Mouse (Mus musculus) liver, embryonic 11.5 days (tissue): ENCODE data around the gene Lrp6. TPM values are rescaled to one million over a fixed set of nuclear protein-coding genes. Genes with fewer than 3 reads are reported as not detected.

Experiments used
- ATAC-seq: fragments of 200-750 bp; cut with Nextera tagmentation; replicated peaks from 2 replicates; pipeline ENCODE4 v1.8.0; 2017; ENCODE audit warnings: moderate number of reproducible peaks, mild to moderate bottlenecking, moderate TSS enrichment, moderate library complexity; ENCODE audit not compliant: low FRiP score
- DNase-seq: peaks from one replicate; pipeline ENCODE4 v3.0.0-alpha.2; 2017; ENCODE audit warnings: low spot score
- H3K27ac ChIP-seq: fragments of 300-500 bp; sonication (generic); 2 replicates; pipeline ENCODE4 v1.5.1; 2014; ENCODE audit warnings: mild to moderate bottlenecking, low read depth, low read length, control low read depth
- H3K27me3 ChIP-seq: fragments of 300-500 bp; sonication (generic); replicated peaks from 2 replicates; pipeline ENCODE4 v1.6.1; 2014; ENCODE audit warnings: low read length, mixed read lengths; ENCODE audit not compliant: control insufficient read depth, insufficient read depth
- H3K36me3 ChIP-seq: fragments of 300-500 bp; sonication (generic); 2 replicates; pipeline ENCODE4 v1.6.1; 2014; ENCODE audit warnings: mild to moderate bottlenecking, low read length, moderate library complexity, mixed read lengths; ENCODE audit not compliant: control insufficient read depth, insufficient read depth
- H3K4me1 ChIP-seq: fragments of 300-500 bp; sonication (generic); replicated peaks from 2 replicates; pipeline ENCODE4 v1.6.1; 2014; ENCODE audit warnings: low read length, mixed read lengths; ENCODE audit not compliant: control insufficient read depth, insufficient read depth
- H3K4me2 ChIP-seq: fragments of 300-500 bp; sonication (generic); 2 replicates; pipeline ENCODE4 v1.6.1; 2014; ENCODE audit warnings: mild to moderate bottlenecking, control low read depth, moderate library complexity
- H3K4me3 ChIP-seq: fragments of 300-500 bp; sonication (generic); 2 replicates; pipeline ENCODE4 v1.5.1; 2014; ENCODE audit warnings: low read depth, low read length, control low read depth
- H3K9ac ChIP-seq: fragments of 300-500 bp; sonication (generic); 2 replicates; pipeline ENCODE4 v1.6.1; 2014; ENCODE audit warnings: low read depth, low read length, control low read depth
- H3K9me3 ChIP-seq: fragments of 300-500 bp; sonication (generic); 2 replicates; pipeline ENCODE4 v1.6.1; 2016; ENCODE audit warnings: low read length, inconsistent platforms, mixed read lengths; ENCODE audit not compliant: control insufficient read depth
- WGBS: fragments of 180-500 bp; shearing (Covaris S2); extraction: QIAGEN DNeasy Blood & Tissue Kit; methylation state at CpG from one replicate; pipeline ENCODE4 v1.1.7; 2014; 5-methylcytosine and 5-hydroxymethylcytosine counted together
- polyA plus RNA-seq: library from polyadenylated mRNA; unstranded; fragments of >200 nt; fragmentation: Nextera tagmentation; extraction: Ambion mirVana; gene quantifications from 2 replicates; pipeline ENCODE4 v1.2.1, GENCODE M21; 2014

Lrp6 gene
- polyA plus RNA-seq, 1 experiment from 2014 or later = 17.1 TPM

DNA sequence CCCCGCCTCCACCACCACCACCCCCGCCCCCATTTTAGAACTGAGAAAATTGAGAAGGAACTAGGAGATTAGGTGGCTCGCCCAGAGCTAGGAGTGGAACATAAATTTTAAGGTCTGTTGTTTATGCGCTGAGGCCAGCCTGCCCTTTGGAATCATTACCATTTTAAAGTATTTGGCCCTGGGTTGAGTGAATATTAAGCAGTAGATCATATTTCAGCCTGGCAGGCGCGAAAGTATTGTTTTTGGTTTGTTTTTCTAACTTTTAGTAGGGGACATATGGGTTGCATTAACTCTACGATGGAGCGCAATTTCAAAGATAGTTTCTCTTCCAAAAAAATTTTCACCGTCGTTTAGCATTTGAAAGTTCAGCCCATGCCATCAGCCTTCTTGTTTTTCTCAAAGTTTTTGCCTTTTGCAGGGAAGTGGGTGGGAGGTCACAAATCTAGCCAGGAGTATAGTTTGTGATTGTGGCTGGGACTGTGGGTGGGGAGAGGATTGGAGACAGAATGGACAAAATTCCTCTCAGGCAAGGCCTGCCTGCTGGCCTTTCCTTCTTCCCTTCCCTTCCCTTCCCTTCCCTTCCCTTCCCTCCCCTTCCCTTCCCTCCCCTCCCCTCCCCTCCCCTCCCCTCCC lies 35.7 kb upstream of the Lrp6 start:
- Histone ChIP-seq H3K36me3 (no peaks in the 10 kb centered on the region), H3K27ac (no peak overlapping the region), H3K9me3 (no peaks in the 10 kb centered on the region), H3K27me3 (no peaks in the 10 kb centered on the region), H3K4me2 (no peak overlapping the region), H3K9ac (no peak overlapping the region), H3K4me1 (no peaks in the 10 kb centered on the region), H3K4me3 (no peak overlapping the region)
- ATAC-seq = no peak
- no peak for DNase-seq
- WGBS = 52% methylated on average over 10 of the region's 10 CpGs

DNA sequence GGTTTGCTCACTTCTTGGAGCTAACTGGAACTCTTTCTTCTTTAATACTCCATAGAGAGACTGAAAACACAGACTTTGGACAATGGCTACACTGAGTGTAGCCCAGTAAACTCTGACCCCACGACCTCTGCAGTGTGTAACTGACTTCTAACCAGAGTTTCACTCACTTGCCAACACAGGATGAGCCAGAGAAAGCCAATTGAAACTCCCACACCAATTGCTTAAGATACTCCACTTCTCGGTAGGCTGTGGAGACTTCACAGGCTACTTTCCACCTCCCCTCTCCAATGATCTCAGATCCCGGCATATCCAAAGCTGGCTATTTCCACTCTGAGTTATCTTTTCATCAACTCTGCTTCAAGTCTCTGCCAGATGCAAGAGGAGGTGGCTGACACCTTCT lies 35.0 kb upstream of the Lrp6 start:
- no peaks in the 10 kb centered on the region for H3K4me1 ChIP-seq
- H3K9ac ChIP-seq = no peak overlapping the region
- H3K4me3 ChIP-seq = no peak overlapping the region
- DNase-seq (no peak), ATAC-seq (no peak)
- 42% methylated on average over 3 of the region's 3 CpGs for WGBS
- H3K36me3 ChIP-seq = no peaks in the 10 kb centered on the region
- no peak overlapping the region for H3K27ac ChIP-seq
- no peaks in the 10 kb centered on the region for H3K9me3 ChIP-seq
- no peak overlapping the region for H3K4me2 ChIP-seq
- no peaks in the 10 kb centered on the region for H3K27me3 ChIP-seq

- H3K27ac ChIP-seq = no peak overlapping the region
Measured at GRCm38 (mm10) chr6:134601130-134601529, 34.4 kb upstream of the Lrp6 start.

GRCm38 (mm10) chr6:134599239-134599638 lies 32.5 kb upstream of the Lrp6 start:
- Histone ChIP-seq H3K9me3 (no peaks in the 10 kb centered on the region), H3K36me3 (no peaks in the 10 kb centered on the region), H3K4me2 (no peak overlapping the region), H3K27ac (no peak overlapping the region), H3K4me1 (no peaks in the 10 kb centered on the region), H3K4me3 (no peak overlapping the region), H3K27me3 (no peaks in the 10 kb centered on the region), H3K9ac (no peak overlapping the region)
- 76% methylated on average over 1 of the region's 1 CpGs for WGBS
- DNase-seq (no peak), ATAC-seq (no peak)

More at GRCm38 (mm10) chr6:134601130-134601529, 34.4 kb upstream of the Lrp6 start:
- WGBS = 55% methylated on average over 7 of the region's 7 CpGs
- no peaks in the 10 kb centered on the region for H3K27me3 ChIP-seq
- no peak for DNase-seq
- no peak overlapping the region for H3K9ac ChIP-seq
- no peaks in the 10 kb centered on the region for H3K36me3 ChIP-seq
- H3K9me3 ChIP-seq = no peaks in the 10 kb centered on the region
- H3K4me2 ChIP-seq = no peak overlapping the region
- H3K4me3 ChIP-seq = no peak overlapping the region
- no peak for ATAC-seq
- no peaks in the 10 kb centered on the region for H3K4me1 ChIP-seq

- no peak overlapping the region for H3K27ac ChIP-seq
- ATAC-seq (no peak), DNase-seq (no peak)
- WGBS = 75% methylated on average over 6 of the region's 6 CpGs
- no peaks in the 10 kb centered on the region for H3K4me1 ChIP-seq
- no peaks in the 10 kb centered on the region for H3K9me3 ChIP-seq
- H3K36me3 ChIP-seq = no peaks in the 10 kb centered on the region
- H3K9ac ChIP-seq = no peak overlapping the region
- no peaks in the 10 kb centered on the region for H3K27me3 ChIP-seq
- no peak overlapping the region for H3K4me3 ChIP-seq
- no peak overlapping the region for H3K4me2 ChIP-seq
Measured at GRCm38 (mm10) chr6:134597651-134598229, 31.0 kb upstream of the Lrp6 start.

GRCm38 (mm10) chr6:134594569-134595442 lies 28.0 kb upstream of the Lrp6 start:
- DNase-seq = no peak
- H3K27me3 ChIP-seq = no peaks in the 10 kb centered on the region
- 50% methylated on average over 21 of the region's 21 CpGs for WGBS
- peak overlapping the region; percentile 25; the same call in 1 of the 2 replicates for H3K4me2 ChIP-seq
- 0 out of 2 replicates have a peak, but pooled peaks have one; percentile 47 for ATAC-seq
- H3K9me3 ChIP-seq = no peaks in the 10 kb centered on the region
- H3K4me1 ChIP-seq = no peaks in the 10 kb centered on the region
- no peaks in the 10 kb centered on the region for H3K36me3 ChIP-seq
- H3K27ac ChIP-seq = no peak overlapping the region
- H3K4me3 ChIP-seq = no peak overlapping the region
- no peak overlapping the region for H3K9ac ChIP-seq

DNA sequence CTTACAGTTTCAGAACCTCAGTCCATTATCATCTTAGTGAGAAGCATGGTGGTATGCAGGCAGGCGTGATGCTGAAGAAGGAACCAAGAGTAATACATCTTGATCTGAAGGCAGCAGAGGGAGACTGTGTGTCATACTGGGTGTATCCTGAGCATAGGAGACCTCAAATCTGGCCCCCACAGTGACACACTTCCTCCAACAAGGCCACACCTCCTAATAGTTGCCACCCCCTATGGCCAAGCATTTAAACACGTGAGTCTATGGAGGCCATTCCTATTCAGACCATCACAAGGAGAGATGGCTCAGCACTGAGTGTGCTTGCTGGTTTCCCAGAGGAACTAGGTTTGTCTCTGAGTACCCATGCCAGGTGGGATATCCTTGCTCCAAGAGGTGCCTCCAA lies 24.8 kb upstream of the Lrp6 start:
- H3K4me2 ChIP-seq = no peak overlapping the region
- H3K4me3 ChIP-seq = no peak overlapping the region
- H3K36me3 ChIP-seq = no peaks in the 10 kb centered on the region
- DNase-seq (no peak), ATAC-seq (no peak)
- no peak overlapping the region for H3K9ac ChIP-seq
- 66% methylated on average over 2 of the region's 2 CpGs for WGBS
- no peaks in the 10 kb centered on the region for H3K9me3 ChIP-seq
- H3K27ac ChIP-seq = no peak overlapping the region
- no peaks in the 10 kb centered on the region for H3K27me3 ChIP-seq
- H3K4me1 ChIP-seq = no peaks in the 10 kb centered on the region

- 76% methylated on average over 5 of the region's 5 CpGs for WGBS
- Histone ChIP-seq H3K4me3 (no peak overlapping the region), H3K4me2 (no peak overlapping the region), H3K36me3 (no peaks in the 10 kb centered on the region), H3K9me3 (no peaks in the 10 kb centered on the region), H3K9ac (no peak overlapping the region), H3K27ac (no peak overlapping the region), H3K27me3 (no peaks in the 10 kb centered on the region), H3K4me1 (no peaks in the 10 kb centered on the region)
- DNase-seq (no peak), ATAC-seq (no peak)
Measured at GRCm38 (mm10) chr6:134586241-134586640, 19.5 kb upstream of the Lrp6 start.
